Mouse (Mus musculus) megakaryocyte, embryonic 14.5 days (primary cell): ENCODE data around the gene Hoxa9.

ENCODE experiments used
- FLI1 ChIP-seq: IDR thresholded peaks from 2 replicates; pipeline ENCODE4 v1.6.1; 2012; ENCODE audit warnings: low read length, inconsistent platforms, mixed read lengths
- GATA1 ChIP-seq: IDR thresholded peaks from 3 replicates; pipeline ENCODE4 v1.6.1; 2012; ENCODE audit warnings: mixed read lengths, low read length, inconsistent platforms, borderline replicate concordance

- TF ChIP-seq GATA1 (no peak), FLI1 (no peak)
Measured at GRCm38 (mm10) chr6:52245040-52245756, 14.3 kb upstream of the Hoxa9 start.
